Mouse (Mus musculus) myocyte (in vitro differentiated cells): ENCODE measurements around the gene Hoxd1.

Experiments used
- MAX ChIP-seq: IDR thresholded peaks from one replicate; pipeline ENCODE4 v1.6.1; 2011; ENCODE audit warnings: low read depth, mild to moderate bottlenecking, control low read depth
- MYOG ChIP-seq, 3 experiments: IDR thresholded peaks; one replicate each; pipeline ENCODE4 v1.6.1; 2011; ENCODE audit warnings: control low read depth in 2 of 3, low read depth in 2 of 3, mild to moderate bottlenecking in 2 of 3; ENCODE audit not compliant: insufficient read length in 2 of 3, control insufficient read depth in 1 of 3, insufficient read depth in 1 of 3
- POLR2A ChIP-seq: IDR thresholded peaks from one replicate; pipeline ENCODE4 v1.6.1; 2011; ENCODE audit warnings: low read depth, mild to moderate bottlenecking, control low read depth, moderate library complexity; ENCODE audit not compliant: insufficient read length
- TCF12 ChIP-seq: IDR thresholded peaks from one replicate; pipeline ENCODE4 v1.6.1; 2011; ENCODE audit warnings: mild to moderate bottlenecking, control low read depth; ENCODE audit not compliant: poor library complexity, insufficient read depth, severe bottlenecking

DNA sequence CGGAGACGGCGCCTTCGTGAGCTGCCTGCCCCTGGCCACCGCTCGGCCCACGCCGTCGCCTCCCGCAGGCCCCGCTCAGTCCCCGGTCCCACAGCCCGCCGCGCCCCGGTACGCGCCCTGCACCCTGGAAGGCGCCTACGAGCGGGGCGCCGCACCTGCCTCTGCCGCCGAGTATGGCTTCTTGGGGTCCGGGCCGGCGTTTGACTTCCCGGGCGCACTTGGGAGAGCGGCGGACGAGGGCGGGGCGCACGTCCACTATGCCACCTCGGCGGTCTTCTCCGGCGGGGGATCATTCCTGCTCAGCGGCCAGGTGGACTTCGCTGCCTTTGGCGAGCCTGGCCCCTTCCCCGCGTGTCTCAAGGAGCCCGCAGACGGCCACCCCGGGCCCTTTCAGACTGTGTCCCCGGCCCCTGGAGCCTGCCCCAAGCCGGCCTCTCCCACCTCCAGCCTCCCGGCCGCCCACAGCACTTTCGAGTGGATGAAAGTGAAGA lies 510 bp downstream of the Hoxd1 start:
- TF ChIP-seq MYOG (IDR thresholded peaks at IDR 0.05; ENCODE audit: control insufficient read depth in 1 of 3, insufficient read depth in 1 of 3, insufficient read length in 2 of 3, low read depth in 2 of 3) (no peak), MAX (no peak), TCF12 (no peak), POLR2A (no peak)
